Mouse (Mus musculus) kidney, embryonic 14.5 days (tissue): Measurements from ENCODE around the gene Gm15557. TPM values are rescaled to one million over a fixed set of nuclear protein-coding genes. Genes with fewer than 3 reads are reported as not detected.

ENCODE experiments used
- polyA plus RNA-seq: library from polyadenylated mRNA; unstranded; fragments of >200 nt; fragmentation: Nextera tagmentation; extraction: Ambion mirVana; gene quantifications from 2 replicates; pipeline ENCODE4 v1.2.1, GENCODE M21; 2014

The Gm15557 gene
- polyA plus RNA-seq, 1 experiment from 2014 or later = not detected

Other genes starting within 250 kb of the Gm15557 start
- gene Trpc4ap, start 248.3 kb upstream of the Gm15557 start, polyA plus RNA-seq = 105 and 134 TPM in 2 replicates
- 27.4 and 36.0 TPM in 2 replicates for gene Edem2, start 211.3 kb upstream of the Gm15557 start, polyA plus RNA-seq
- not detected in 2 replicates for gene Gm17581, start 204.9 kb upstream of the Gm15557 start, polyA plus RNA-seq
- gene Procr, start 189.6 kb upstream of the Gm15557 start, polyA plus RNA-seq = 7.7 and 8.2 TPM in 2 replicates
- gene Mmp24, start 165.4 kb upstream of the Gm15557 start, polyA plus RNA-seq = not detected in 2 replicates
- gene BC029722, start 121.3 kb upstream of the Gm15557 start, polyA plus RNA-seq = 7.8 and 11.4 TPM in 2 replicates
- gene Eif6, start 113.8 kb upstream of the Gm15557 start, polyA plus RNA-seq = 187 and 202 TPM in 2 replicates
- 0.07 TPM in 1 of 2 replicates, not detected in the other for gene Fam83c, start 105.9 kb upstream of the Gm15557 start, polyA plus RNA-seq
- gene Uqcc1, start 10.4 kb upstream of the Gm15557 start, polyA plus RNA-seq = 56.3 and 66.3 TPM in 2 replicates
- 0.19 and 0.53 TPM in 2 replicates for gene Gdf5, start 4.6 kb downstream of the Gm15557 start, polyA plus RNA-seq
- gene Cep250, start 15.7 kb downstream of the Gm15557 start, polyA plus RNA-seq = 14.1 and 24.4 TPM in 2 replicates
- gene 6430550D23Rik, start 67.2 kb downstream of the Gm15557 start, polyA plus RNA-seq = 1.2 and 1.7 TPM in 2 replicates
- 225 and 244 TPM in 2 replicates for gene Ergic3, start 67.3 kb downstream of the Gm15557 start, polyA plus RNA-seq
- 0.16 and 0.17 TPM in 2 replicates for gene Fer1l4, start 112.2 kb downstream of the Gm15557 start, polyA plus RNA-seq
- 2.3 and 3.1 TPM in 2 replicates for gene Spag4, start 124.4 kb downstream of the Gm15557 start, polyA plus RNA-seq
- gene Cpne1, start 171.2 kb downstream of the Gm15557 start, polyA plus RNA-seq = 39.6 and 57.5 TPM in 2 replicates
- gene Rbm12, start 171.2 kb downstream of the Gm15557 start, polyA plus RNA-seq = 15.5 and 37.2 TPM in 2 replicates
- 3.4 and 13.2 TPM in 2 replicates for gene Gm28036, start 186.4 kb downstream of the Gm15557 start, polyA plus RNA-seq
- 417 and 550 TPM in 2 replicates for gene Romo1, start 203.3 kb downstream of the Gm15557 start, polyA plus RNA-seq
- 40.8 and 44.6 TPM in 2 replicates for gene Nfs1, start 203.5 kb downstream of the Gm15557 start, polyA plus RNA-seq
- 683 and 751 TPM in 2 replicates for gene Rbm39, start 239.5 kb downstream of the Gm15557 start, polyA plus RNA-seq